Mouse (Mus musculus) ovary, postnatal 14 days (tissue): ENCODE results near the gene Lrrc4.

Source experiments
- DNase-seq: peaks from one replicate; pipeline ENCODE4 v3.0.0; 2022; ENCODE audit warnings: low spot score

Gene Lrrc4

GRCm38 (mm10) chr6:28854598-28854997, 23.1 kb upstream of the Lrrc4 start:
- DNase-seq, result no peak

DNA sequence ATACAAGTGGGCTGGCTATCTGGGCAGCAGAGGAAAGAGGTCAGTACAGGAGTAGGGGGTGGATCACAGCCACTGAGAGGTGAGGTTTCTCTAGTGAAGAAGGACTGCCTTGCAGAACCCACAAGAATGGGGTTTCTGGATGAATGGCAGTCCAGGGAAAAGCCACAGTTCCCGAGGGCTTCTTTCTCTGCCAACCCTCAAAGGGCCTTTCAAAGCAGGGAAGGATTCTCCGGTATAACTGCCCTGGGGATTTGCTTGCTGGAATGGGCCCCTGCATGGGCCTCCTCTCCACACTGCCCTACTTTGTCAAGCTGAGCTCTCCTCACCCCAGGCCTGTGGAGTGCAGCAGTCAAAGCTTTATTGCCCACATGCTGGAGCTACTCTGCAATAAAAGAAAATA, 22.1 kb upstream of the Lrrc4 start:
- DNase-seq, result no peak

GRCm38 (mm10) chr6:28853164-28853563, 21.6 kb upstream of the Lrrc4 start:
- no peak for DNase-seq

GRCm38 (mm10) chr6:28852342-28852741, 20.8 kb upstream of the Lrrc4 start:
- DNase-seq, result no peak

DNA sequence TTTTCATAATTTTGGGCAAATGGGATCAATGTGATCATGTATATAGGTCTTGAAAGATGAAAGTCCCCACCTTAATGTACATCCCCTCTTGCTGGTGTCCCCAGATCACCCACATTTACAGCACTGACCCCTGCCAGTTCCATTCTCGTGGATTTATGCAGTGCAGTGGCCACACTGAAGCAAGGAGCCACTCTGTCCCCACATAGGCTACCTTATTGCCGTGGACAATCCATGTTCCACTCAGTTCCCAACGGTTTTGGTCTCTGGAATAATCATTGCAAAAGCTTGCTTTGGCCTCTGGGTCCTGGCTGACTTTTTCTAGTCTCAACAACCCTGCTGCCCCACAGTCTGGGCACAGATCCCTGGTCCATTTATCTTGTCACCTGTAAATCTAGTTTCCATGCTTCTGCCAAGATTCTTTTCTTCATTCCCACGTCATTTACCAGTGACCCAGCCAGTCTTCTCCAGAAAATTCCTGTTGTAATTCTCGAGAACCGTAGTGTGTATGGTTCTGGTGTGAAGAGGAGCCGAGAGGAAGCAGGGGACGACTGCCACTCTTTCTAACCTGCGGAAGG, 18.9 kb upstream of the Lrrc4 start:
- no peak for DNase-seq

GRCm38 (mm10) chr6:28849317-28849716, 17.8 kb upstream of the Lrrc4 start:
- DNase-seq, result no peak

DNA sequence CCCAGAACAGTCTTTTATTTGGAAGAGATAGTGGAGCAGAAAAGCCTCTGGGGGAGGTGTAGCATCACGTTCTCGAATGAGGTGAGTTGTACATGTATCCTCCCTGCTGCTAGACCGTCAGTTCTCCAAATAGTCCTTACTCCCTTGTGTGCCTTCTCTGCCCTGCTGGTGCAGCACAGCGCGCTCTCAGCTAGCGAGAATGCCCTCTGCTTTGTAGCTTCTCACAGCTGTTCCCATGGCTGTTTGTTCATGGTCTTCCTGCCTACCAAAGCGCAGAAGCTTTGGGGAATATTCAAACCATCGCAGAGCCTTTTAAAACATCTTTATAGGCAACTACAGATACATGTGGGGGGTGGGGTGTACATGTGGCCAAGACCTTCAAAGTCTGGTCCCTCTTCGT, 17.3 kb upstream of the Lrrc4 start:
- DNase-seq, result no peak

DNA sequence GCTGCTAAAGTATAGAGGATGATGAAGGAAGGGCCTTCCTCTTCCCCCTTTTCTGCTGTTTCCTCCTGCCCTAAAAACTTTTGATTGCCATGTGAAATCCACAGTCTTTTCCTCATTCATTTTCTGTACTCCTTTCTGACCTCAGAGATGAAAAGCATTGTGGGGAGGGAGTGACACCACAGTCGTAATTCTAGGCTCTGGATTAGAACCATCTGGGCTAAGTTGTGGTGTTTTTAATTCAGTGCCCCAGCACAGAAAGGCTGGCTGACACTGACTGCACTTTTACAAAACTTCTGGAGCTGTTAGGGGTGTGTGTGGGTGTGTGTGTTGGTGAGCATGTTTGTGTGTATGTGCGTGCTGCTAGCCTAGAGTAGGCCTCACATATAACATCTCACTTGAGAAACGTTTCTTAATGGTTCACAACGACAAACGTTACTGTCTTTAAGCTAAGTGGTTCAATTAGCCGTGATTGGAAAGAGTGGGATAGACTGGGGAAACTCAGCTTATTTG, 16.8 kb upstream of the Lrrc4 start:
- DNase-seq, result no peak

- DNase-seq, result no peak
These were observed 16.1 kb upstream of the Lrrc4 start for GRCm38 (mm10) chr6:28847616-28848015.

DNA sequence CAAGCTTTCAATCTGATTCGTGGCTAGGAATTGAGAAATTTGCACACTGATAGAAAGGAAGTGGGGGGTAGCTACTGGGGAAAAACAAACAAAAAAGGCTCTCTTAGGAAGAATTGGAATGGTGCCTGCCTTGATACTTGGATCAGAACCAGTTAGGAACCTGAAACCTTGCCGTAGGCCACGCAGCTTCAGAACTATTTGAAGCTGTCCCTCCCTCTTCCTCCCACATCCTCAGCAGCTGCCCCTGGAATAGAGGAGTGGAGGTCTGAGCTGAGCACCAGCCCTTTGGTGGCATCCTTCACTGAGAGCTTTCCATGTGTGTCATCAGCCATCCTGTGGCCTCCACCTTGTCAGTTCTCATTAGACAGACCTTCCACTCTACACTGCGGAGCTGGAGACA, 14.1 kb upstream of the Lrrc4 start:
- no peak for DNase-seq

DNA sequence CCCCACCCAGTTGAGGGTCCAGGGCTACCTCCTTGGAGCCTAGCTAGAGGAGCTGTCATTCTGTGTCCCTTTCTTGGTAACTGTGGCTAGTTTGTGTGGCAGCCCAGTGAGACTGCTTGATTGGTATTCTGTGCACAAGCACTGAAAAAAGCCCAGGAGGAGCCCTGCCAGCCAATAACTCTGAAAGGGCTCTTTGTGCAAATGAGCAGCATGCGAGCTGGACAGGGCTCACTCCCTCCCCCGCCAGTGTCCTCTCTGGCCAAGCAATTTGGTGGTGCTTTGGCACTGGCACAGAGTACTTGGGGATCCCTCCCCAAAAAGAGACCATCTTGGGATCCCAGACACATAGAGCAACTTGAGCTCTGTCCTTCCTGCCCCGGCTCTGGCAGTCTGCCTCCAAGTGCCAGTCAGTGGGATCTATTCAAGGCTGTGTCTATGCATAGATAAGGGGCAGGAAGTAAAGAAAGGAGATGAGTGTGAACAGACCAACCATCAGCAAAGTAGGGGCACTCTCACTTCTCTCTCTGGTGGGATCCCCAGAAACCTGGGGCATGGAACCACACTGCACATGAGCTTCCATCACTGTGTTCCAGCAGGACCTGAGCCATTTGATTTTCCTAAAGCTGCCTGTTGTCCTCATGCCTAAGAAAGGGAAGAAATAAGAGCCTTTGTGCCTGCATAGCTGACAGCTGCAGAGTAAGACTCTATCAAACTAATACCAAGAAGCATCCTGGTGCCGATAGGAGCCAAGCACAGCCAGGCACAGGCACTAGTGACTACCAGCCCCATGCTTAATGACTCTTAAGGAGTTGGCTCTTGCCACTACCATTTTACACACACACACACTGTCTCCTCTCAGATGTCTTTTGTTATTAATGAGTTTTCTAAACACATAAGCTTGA, 11.1 kb upstream of the Lrrc4 start:
- DNase-seq, result no peak

DNA sequence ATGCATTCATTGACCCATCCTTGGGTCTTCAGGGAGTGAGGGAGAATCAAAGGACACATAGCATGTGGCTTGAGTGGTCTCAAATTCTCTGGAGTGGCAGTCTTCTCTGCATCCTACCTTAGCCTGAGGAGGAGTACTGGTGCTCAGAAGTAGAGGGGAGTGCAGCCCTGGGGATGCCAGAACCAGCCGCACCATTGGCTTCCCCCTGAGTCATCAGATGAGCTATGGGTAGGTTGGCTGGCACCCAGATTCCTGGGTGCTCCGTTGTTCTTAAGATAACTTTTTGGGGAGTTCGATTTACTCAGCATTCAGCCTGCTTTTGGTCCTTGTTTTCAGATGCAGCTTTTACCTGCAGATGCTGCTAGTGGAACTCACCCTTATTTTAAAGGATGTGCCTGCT, 10.0 kb upstream of the Lrrc4 start:
- no peak for DNase-seq

DNA sequence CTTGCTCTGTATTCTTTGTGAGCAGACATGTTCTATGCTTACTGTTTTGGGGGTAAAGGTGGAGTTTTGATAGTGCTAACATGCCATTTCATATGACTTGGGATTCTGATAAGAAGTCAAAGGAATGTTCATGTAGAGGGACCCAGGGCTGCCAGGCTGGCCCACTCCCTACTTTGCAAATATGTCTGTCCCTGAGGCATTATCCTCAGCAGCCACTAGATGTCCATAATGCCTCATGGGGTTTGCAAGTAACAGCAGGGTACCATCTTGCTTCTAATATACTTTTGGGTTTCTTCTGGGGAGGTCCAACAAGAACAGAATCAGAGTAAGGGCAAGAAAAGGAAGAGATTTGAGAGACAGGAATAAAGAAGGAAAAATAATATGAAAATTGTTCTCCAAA, 5.1 kb upstream of the Lrrc4 start:
- DNase-seq, result no peak

DNA sequence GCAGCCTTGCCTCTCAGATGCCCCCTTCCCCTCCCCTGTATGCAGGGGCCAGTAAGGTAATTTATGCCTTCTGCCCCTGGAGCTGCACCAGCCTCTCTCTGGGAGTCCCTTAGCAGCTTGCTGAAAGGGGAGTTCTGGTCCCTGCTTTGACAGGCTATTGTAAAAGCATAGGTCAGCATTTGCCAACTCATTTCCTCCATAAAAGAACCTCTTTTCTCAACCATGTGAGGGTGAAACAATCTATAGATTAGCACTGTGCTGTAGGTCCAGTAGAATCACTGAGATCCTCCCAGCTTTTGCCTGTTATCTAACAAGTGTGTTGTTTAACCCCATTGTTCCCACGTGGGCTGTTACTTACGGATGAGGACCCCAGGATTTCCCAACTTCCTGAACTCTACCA, 2.5 kb upstream of the Lrrc4 start:
- no peak for DNase-seq

DNA sequence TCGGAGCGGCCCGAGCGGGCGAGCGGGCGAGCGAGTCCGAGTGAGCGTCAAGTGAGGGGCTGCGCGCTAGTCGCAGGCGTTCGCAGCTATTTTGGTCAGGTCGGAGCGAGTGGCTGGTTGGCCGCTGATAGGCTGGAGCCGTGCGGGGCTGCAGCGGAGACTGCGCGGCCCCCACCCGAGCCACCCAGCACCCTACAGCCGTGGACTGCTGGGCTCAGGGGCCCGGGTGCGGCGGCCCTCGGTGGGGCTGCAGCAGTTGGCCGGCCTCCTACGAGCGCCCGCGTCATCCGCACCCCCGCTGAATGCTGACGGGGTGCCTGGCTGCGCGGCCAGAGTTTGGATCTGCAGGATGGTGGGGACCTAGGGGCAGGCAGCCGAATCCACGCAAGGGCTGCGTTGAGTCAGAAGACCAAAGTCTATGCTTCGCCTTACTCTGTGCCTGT, 1.9 kb upstream of the Lrrc4 start:
- no peak for DNase-seq

DNA sequence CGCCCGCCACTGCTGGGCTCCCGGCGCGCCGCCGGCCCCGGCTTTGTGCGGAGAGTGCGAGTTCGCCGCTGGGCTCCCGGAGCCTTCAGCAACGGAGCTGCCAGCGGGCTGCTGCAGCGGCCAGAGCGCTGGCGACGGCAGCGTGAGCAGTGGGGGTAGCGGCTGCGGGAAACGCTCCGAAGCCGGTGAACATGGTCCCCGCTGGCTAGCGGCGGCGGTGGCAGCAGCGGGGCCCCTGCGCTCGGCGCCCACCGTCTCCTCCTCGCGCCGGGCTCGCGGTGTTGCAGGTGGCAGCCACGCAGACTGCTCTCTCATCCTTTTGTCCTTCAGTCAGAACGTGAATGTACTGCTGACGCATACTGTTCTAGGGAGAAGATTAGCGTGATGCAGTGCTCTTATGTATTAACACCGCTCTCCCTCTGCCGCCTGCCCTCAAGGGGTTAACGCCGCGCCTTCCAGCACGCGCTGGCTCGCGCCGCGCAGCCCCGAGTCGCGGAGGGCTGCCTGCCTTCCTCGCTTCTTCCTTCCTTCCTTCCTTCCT, 1.3 kb upstream of the Lrrc4 start:
- no peak for DNase-seq

DNA sequence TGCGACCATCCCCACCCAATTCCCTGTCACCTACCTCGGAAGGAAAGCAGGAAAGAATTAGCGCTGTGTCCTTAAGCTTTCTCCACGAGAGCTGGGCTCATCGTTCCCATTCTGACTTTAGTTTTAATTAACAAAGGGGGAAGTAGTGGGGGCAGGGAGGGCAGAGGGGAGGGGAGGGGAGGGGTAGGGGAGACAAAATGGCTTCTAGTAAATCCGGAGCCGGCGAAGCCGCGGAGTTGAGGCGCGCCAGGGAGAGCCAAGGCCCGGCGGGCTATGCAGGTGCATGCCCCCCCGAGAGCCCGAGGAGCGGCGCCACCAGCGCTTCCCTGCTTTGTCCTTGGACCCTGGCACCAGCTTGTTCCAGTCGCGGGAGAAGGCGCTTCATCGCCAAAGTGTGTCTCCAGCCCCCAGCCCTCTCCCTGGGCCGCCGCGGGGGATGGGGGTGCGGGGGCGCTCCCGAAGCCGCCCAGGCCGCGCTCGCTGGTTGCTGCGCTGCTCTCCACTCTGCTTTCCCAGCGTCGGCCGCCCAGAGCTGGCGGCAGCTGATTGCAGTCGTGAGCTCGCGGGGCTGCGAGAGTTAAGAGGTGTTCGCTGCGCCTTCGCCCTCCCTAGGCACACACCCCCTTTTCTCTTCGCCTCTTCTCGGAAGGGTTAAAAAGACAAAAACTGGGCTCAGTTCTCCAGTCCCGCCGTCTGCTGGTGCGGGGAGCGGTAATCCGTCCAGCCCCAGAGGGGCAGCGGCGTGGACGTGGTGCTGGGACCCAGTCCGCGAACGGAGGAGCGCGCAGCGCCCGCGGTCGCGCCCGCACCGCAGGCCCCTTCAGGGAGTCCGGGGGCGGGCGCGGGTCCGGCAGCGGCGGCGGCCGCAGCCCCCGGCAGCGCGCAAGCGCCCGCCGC, 555 bp upstream of the Lrrc4 start:
- DNase-seq, result no peak

DNA sequence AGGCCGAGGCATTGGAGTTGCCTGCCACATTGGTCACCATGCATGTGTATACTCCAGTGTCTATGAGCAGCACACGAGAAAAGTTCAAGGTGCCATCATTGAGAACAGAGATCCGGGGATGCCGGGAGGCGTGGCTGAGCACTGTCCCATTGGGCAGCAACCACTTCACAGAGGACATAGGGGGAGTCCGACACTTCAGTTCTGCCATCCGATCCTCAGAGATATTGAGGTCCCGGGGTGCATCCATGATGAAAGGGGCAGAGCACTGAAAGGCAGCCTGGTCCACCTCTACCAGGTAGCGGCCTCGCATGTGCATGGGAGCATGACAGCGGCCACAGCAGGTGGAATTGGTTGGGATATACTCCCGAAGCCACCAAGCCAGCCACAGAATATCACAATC, 1.2 kb downstream of the Lrrc4 start:
- DNase-seq, result no peak

- DNase-seq, result no peak
These were observed 3.0 kb downstream of the Lrrc4 start for GRCm38 (mm10) chr6:28828593-28828992.

GRCm38 (mm10) chr6:28827565-28827964, 4.0 kb downstream of the Lrrc4 start:
- DNase-seq, result no peak

GRCm38 (mm10) chr6:28826689-28827389, 4.7 kb downstream of the Lrrc4 start:
- no peak for DNase-seq

DNA sequence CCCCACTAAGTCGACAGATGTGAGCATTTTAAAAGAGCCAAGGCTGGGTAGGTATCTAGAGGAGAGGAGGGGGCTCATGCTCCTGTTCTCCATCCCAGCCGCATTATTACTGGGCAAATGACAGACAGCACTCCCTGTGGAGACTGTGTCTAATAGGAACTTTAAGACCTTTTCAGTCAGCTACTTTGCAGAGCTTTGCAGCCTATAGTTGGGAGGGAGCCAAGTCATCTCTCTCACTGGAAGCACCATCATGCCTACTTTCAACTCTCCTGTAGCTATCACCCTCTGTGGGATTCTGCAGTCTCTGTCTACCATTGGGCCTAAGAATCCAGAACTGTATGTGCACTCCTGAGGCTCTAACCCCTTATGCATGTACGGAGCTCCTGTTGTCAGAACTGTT, 5.7 kb downstream of the Lrrc4 start:
- DNase-seq, result no peak
